Mouse (Mus musculus): ENCODE measurements around the gene Ube2k. TPM values are rescaled to one million over a fixed set of nuclear protein-coding genes. Genes with fewer than 3 reads are reported as not detected.

Ube2k gene
- total RNA-seq, 2 experiments from 2014 or later: 49.7 to 151 TPM

DNA sequence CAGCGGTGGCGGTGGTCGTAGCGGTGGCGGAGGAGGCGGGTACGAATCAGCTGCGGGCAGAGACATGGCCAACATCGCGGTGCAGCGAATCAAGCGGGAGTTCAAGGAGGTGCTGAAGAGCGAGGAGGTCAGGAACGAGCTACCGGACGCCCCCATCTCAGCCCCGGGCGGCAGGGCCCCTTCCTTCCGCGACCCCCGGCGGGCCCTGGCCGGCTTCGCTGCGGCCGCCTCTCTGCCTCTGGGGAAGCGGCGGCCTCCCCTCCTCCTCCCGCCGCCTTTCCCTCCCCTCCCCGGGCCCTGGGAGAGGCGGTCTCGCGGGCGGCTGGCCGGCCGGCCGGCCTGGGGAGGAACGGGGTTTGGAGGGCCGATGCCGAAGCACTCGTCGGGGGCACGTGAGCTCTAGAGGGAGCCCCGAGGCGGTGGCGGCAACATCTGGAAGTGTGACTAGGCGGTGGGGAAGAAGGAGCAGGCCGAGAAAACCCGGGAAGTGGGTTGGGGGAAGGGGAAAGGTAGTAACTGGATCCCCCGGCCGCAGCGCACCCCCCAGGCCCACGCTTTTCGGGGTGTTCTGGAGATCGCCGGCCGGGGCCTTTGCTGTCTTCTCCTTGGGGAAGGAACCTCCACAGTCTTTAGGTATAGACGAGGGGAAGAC, 513 bp downstream of the Ube2k start:
- peak; percentile 52 for ATAC-seq (replicated peaks; ENCODE audit: poor library complexity, severe bottlenecking)

DNA sequence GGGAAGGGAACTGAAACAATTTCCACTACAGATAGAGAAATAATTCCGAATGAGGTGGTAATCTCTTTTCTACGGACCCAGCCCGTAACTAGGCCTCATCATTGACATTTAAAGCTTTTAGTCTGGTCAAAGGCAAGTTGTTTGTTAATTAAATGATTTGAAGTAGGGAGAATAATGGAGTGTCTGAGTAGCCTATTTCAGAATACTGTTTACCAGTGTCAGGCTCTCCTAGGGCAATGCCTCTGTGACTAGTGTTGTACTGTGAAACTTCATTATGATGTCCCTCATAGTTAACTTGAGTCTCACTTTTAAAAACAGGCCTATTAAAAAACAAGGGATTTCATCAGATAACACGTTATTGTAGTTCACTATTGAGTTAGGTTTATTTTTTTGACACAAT, 1.1 kb downstream of the Ube2k start:
- no peak for ATAC-seq (replicated peaks; ENCODE audit: poor library complexity, severe bottlenecking)

DNA sequence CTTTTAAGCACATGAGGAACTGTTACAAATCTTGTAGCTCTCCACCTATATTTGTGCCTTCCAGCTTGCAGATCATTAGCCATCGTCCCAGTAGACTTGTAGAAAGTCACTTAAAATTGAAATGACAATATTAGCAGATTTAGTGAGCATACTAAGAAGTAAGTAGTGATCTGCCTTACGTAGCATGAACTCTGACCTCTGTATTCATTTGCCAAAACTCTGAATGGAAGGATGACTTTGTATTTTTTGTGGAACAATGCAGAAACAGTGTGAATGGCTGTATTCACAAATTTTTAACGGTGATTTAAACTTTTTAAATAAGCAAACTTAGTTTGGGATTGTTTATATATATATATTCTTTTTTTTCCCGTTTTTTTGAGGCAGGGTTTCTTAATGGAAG, 1.8 kb downstream of the Ube2k start:
- no peak for ATAC-seq (replicated peaks; ENCODE audit: poor library complexity, severe bottlenecking)

DNA sequence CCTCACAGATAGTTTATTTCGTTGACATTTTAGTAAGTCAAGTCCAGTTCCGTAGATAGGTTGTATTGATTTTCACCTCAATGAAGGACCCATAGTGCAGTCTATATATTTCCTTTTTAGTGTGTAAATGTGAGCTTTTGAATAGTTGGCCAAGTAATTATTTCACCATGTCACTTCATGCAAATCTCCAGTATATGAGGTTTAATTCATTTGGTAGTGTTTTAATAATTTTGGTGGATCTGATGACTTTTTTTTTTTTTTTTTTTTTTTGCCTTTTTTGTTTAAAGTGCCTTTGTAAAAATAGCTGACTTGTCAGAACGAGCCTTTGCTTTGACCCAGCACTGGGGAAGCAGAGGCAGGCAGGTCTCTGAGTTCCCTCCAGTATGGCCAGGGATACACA, 2.8 kb downstream of the Ube2k start:
- ATAC-seq (replicated peaks; ENCODE audit: poor library complexity, severe bottlenecking): no peak

DNA sequence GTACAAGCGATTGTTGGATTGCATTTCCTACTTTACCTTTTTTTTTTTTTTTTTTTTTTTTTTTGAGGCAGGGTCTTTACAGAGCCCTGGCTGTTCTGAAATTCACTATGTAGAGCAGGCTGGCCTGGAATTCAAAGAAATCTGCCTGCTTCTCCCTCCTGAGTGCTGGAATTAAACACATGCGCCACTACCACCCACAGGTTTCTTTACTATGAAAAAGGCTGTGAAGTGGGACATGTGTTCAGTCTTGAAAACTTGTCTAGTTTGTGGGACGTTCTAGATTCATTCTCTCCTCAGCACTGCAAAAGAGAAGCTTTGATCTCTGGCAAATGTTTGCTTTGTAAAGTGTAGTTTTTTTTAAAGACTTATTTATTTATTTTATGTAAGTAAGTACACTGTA, 4.9 kb downstream of the Ube2k start:
- no peak for ATAC-seq (replicated peaks; ENCODE audit: poor library complexity, severe bottlenecking)

DNA sequence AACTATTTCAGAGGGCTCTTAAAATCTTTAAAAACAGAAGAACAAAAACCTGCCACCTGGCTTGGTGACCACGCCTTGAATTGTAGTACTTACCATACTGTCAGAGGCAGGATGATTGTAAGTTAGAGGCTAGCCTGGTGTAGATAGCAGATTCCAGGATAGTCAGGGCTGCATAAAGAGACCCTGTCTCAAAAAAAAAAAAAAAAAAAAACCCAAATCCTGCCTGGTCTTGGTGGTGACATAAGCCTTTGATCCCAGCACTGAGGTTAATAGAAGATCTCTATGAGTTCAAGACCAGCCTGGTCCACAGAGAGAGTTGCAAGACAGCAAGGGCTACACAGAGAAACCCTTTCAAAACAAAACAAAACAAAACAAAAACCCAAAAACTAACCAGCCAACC, 6.5 kb downstream of the Ube2k start:
- ATAC-seq (replicated peaks; ENCODE audit: poor library complexity, severe bottlenecking): no peak

DNA sequence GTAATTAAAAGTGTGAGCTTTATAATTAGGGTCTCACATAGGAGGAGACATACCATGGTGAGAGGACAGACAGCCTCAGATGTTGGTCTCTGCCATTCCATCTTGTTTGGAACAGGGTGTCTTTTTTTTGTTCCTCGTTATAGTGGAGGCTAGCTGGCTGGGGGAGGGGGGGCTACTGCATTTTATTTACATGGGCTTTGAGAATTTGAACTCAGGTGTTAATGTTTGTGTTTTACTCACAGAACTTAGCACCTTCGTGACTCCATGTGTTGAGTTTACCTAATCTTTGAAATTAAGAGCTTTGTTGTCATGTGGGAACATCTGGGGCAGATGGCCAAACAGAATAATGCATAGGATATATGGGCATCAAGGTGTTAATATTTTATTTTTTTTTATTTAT, 7.6 kb downstream of the Ube2k start:
- ATAC-seq (replicated peaks; ENCODE audit: poor library complexity, severe bottlenecking): no peak

DNA sequence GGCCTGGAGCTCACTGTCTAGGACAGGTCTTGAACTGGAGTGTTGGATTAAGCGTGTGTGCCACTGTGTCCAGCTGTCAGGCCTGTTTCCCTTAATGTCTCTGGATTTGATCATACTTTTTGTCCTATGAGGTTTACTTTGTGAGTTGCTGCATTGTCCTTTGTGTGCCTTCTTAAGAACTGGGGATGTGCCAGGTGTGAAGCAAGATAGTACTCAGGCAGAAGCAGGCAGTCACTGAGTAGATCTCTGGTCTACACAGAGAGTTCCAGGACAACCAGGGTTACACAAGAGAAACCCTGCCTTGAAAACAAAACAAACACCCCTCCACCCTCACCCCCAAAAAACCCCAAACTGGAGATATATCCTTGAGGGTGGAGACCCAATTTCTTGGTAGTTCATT, 12.6 kb downstream of the Ube2k start:
- ATAC-seq (replicated peaks; ENCODE audit: poor library complexity, severe bottlenecking): peak; percentile 17; the same call in 1 of the 2 replicates

DNA sequence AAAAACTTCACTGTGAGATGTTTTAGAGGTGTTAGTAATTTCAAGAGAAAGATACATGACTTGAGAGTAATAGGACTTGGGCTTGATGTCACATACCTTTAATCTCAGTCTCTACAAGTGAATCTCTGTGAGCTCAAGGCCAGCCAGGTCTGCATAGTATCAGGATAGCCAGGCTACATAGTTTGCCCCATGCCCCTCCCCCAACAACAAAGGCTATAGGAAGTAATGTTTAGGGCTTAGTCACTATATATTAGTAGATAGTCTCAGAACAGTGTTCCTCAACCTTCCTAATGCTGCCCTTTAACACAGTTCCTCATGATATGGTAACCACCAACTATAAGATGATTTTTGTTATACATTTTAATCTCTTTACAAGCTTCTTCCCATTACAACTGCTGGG, 20.1 kb downstream of the Ube2k start:
- ATAC-seq (replicated peaks; ENCODE audit: poor library complexity, severe bottlenecking): no peak

DNA sequence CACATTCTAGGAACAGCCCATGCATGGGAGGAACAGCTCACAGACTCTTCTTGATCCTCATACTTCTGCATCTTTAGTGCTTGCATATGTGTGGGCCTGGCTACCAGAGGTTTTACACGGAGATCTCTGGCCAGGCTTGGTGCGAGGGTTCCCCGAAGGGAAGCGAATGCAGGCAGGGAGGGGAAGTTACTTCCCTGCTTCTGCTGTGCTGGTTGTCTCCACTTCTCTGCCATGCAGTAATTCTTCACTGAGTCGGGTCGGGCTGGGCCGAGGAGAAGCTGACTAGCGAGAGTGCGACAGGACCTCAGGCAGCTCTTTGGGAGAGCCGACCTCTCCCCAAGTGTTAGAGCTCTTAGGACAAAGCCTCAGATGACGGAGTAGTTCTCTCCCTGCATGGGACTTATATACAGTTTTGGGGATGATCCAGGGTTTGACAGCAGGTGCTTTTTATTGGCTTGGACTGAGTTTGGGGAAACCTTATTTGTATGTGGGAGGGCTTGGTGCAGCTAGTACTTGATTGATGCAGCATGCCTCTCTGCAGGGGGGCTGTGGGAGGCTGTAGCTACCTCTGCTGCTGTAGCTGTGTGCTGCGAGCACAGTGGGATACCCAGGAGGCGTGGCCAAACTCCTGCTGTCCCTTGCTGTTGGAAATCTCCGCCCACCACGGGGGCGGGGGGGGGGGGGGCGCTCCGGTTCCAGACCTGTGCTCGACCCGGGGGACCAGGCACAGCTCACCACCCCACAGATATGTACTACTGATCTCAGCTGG, 24.3 kb downstream of the Ube2k start:
- peak; percentile 73 for ATAC-seq (replicated peaks; ENCODE audit: poor library complexity, severe bottlenecking)

DNA sequence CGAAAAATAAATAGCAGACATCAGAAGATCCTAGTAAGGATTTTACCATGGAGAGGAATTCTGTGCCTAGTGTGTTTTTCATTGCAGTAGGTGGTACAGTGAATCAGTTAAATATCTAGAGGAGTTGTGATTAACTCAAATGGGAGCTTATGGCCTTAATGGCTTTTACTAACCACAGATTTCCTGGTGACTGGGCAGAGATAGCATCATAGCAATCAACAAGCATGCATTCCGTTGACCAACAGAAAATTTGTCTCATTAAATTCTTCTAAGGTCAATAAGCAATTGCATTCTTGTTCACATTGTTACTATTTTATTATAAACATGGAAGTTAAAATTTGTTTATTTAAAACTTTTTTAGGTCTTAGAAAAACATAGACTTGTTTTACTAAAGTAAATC, 28.5 kb downstream of the Ube2k start:
- ATAC-seq (replicated peaks; ENCODE audit: poor library complexity, severe bottlenecking): no peak

DNA sequence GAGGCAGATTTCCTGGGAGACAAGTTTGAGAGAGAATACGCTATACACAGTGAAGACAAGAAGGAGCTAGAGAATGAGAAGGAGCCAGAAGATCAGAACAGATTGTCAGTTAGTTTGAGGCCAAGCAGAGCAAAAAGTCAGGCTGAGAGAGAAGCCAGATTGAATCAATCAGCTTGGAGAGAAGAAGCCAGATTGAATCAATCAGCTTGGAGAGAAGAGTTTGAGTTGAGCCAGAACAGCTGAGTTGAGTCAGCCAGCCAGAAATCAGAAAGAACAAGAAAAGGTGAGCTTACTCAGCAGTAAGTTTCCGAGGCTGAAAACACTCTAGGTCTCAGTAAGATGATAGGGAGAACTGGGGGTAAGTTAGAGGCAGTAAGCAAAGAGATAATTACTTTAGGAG, 37.8 kb downstream of the Ube2k start:
- no peak for ATAC-seq (replicated peaks; ENCODE audit: poor library complexity, severe bottlenecking)

DNA sequence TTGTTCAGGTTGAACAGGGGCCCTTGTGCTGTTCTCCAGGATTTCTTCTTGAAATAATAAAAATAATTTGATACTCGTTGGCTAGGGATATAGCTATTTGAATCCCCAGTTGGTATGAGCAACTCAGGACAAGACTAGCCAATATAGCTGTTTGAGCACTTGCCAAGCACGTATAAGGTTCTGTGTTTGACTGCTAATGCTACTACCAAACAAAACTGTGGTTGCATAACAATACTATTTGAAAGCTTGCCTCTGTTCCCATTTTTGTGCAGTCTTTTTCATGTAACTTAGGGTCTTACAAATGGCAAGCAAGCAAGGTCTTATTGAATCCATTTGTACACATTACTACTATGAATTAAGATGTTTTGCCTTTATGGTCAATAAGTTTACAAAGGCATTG, 38.9 kb downstream of the Ube2k start:
- ATAC-seq (replicated peaks; ENCODE audit: poor library complexity, severe bottlenecking): no peak

DNA sequence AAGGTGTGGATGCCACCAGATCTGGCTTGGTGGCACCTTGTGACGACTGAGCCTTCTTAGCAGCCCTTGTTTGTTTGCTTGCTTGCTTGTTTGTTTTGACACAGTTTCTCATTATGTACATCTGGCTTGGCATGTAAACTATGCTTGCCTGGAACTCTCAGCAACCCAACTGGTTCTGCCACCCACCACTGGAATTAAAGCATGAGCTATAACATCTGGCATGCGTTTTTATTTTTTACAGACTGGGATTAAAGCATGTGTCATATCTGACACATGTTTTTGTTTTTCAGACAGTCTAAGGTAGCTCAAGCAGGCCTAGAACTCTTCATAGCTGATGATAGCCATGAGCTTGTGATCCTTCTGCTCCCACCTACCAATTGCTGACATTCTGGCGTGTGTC, 41.5 kb downstream of the Ube2k start:
- no peak for ATAC-seq (replicated peaks; ENCODE audit: poor library complexity, severe bottlenecking)

DNA sequence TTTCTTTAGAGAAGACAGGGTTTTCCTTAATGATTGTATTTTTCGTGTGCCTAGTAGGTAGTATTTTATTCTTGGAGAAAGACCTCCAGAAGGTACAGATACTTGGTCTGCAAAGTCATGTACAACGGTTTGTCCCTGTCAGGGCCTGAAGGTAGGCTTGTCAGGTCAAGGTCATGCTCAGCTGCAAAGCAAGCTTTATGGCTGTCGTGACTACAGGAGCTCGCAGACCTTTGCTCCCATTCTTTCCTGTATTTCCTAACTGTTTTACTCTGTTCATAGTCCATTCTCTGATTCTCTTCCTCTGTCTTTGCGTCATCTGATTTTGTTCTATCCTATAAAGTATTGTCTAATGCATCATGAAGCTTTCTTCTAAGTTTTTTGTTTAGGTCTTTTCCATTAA, 49.3 kb downstream of the Ube2k start:
- ATAC-seq (replicated peaks; ENCODE audit: poor library complexity, severe bottlenecking): no peak

DNA sequence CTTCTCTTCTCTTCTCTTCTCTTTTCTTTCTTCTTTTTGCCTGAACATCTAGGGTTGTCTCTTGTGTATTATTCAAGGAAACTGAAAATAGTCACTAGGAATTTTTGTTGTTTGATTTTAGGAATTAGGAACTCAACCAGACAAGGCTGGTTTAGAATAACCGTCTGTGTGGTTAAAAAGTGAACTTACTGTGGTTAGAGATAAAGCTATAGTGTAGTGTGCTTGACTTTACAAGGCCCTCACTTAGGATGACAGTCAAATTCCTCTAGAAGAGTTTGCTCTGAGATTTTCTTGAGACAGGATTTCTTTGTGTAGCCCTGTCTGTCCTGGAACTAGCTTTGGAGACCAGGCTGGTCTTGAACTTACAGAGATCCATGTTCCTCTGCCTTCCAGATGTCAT, 53.2 kb downstream of the Ube2k start:
- ATAC-seq (replicated peaks; ENCODE audit: poor library complexity, severe bottlenecking): no peak

DNA sequence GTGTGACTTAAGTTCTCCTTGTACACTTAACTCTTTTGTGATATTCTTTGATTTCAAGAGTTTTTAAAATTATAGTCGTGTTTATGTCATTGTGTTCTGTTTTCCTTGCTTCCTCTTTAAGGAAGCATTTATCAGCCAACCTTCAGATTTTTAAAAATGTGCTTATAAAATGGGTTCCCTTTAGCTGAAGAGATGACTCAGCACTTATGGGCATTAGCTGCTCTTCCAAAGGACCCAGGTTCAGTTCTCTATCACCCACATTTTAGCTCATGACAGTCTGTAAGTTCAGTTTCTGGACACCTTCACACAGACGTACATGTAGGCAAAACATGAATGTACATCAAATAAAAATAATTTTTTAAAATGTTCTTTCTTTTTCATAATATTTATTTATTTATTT, 55.4 kb downstream of the Ube2k start:
- no peak for ATAC-seq (replicated peaks; ENCODE audit: poor library complexity, severe bottlenecking)

DNA sequence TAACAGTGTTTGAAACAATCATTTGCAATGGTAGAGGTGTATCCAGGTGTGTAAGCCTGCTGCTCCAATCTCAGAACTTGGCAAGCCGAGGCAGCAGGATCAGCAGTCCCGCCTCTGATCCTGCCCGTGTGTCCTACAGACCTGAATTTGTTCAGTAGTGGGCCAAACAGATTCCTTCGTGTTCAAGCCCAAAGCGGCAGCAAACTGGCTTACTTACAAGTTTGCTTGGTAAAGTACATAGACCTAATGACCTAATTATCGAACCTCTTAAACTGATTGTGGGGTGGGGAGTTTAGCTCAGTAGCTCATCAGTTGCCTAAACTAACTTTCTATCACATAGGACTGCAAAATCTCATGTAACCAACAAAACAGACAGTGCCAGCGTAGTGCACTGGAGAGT, 62.6 kb downstream of the Ube2k start:
- no peak for ATAC-seq (replicated peaks; ENCODE audit: poor library complexity, severe bottlenecking)

DNA sequence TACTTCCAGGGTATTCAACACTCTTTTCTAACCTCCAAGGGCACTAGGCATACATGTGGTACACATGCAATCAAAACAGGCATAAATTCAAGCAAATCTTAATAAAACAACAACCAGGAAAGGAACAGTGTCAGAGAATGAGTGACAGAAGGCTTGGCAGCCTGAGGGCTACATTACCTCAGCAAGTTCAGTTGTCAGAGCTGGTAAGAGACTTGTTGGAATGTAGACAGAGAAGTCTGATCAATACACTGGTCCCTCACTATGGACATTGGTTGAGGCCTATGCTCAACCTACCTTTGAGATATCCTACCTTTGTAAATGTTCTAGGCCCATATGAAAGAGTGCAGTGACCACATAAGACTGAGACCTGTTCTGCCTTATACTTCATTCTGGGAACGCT, 69.8 kb downstream of the Ube2k start:
- no peak for ATAC-seq (replicated peaks; ENCODE audit: poor library complexity, severe bottlenecking)

DNA sequence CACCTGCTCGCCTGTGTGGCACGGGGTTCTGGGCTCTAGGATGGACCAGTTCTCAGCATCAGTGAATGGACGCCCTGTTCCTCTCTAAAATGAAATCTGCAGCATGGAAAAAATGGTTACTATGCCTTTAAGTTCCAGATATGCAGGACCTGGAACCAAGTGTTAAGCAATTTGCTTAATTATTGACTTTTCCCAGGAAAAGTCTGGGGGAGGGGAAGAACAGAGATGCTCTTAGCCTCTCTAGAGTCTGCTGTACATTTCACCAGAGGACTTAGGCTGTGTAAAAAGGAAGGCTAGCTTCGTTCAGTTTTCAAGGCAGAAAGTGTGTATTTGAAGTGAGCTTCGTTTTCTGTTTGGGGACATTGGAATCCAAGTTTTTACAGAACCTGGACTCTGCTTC, 72.7 kb downstream of the Ube2k start:
- ATAC-seq (replicated peaks; ENCODE audit: poor library complexity, severe bottlenecking): no peak

DNA sequence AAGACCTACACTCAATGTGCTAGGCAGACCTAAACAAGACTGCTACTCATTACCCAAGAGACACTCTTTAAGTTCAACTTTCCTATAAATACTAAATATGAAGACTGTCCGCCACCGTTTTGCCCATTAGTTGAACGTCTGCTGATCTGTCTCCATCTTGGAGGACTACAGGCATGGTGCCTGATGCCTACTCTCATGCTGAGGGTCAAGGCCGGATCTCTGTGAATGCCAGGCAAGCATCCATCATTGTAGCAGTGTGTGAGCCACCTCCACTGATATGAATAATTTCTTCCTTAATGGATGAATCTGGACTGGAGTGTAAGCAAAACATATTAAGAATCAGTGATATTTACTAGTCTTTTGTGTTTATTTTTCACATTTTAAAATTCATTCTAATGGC, 73.5 kb downstream of the Ube2k start:
- ATAC-seq (replicated peaks; ENCODE audit: poor library complexity, severe bottlenecking): no peak
